Mouse (Mus musculus): ENCODE results near the gene Dnajb13.

Gene Dnajb13

GRCm38 (mm10) chr7:100514573-100514972 lies at the start of gene Dnajb13:
Gene Dnajb13 (minus strand): TSS chr7:100514960.
- no peak for DNase-seq (ENCODE audit: low spot score)

DNA sequence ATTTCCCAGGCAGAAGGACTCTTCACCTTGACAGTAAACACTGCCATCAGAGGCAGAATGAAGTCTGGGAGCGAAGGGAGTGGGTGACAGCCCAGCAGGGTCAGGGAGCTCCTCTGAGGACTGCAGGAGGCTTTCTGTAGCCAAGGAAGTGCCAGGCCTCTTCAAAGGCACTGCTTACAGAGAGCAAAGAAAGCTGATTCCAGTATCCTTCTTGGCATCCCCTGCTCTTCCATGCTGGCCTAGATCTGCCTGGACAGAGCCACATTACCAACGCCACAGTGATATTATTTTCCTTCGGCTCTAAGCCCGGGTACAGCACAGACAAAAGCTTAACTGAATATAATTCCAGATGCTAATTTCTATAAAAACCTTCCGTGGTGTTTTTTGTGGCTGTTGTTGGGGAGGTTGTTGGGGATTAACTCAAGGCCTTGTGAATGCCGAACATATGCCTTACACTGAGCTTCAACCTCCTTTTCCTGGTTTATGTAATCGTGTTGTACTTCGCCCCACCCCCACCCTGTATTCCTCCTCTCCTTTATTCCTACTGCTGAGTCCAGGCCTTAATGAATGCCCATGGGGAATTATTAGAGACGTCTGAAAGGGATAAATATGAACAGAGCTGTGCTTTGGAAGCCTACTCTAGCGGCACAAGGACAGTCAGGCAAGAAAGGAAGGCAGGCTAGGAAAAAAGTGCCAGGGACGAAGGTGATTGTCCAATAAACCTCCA lies 47.3 kb upstream of the Dnajb13 start:
- no peak for DNase-seq (ENCODE audit: low spot score)

DNA sequence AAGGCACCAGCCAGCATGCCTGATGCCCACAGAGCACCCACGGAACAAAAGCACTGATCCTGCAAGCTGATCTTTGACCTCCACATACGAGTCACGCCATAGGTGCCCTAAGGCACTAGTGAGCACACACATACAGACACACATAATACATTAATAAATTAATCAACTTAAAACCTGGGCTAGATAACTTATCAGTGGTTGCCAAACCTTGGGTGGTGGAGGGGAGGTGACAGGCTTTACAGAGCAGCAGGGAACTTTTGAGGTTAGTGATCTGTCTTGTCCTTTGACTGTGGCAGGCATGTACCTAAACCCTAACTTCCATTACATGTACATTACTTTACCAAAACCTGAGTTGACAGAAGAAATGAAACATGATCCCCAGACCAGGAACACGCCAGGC lies 44.6 kb upstream of the Dnajb13 start:
- no peak for DNase-seq (ENCODE audit: low spot score)

DNA sequence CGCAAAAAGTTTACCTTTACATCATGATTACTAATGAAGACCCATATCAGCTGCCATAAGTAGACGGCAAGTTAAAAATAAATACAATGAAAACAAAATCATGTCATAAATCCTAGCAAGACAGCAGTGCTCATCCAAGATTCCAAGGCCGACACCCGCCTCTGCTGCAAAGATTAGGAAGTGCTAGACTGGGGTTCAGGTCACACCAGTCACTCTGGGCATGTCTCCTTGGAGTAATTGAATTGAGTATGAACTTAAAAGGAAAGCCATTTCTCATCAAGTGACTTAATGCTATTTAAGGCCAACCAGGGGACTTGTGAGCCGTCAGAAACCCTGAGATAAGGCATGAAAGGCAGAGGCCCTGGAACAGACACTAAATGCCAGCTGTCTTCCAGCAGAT lies 42.5 kb upstream of the Dnajb13 start:
- DNase-seq (ENCODE audit: low spot score) = no peak

- DNase-seq (ENCODE audit: low spot score) = no peak
Observed at GRCm38 (mm10) chr7:100555431-100555951, 40.7 kb upstream of the Dnajb13 start.

- DNase-seq (ENCODE audit: low spot score) = no peak
Observed at GRCm38 (mm10) chr7:100554939-100555338, 40.2 kb upstream of the Dnajb13 start.

DNA sequence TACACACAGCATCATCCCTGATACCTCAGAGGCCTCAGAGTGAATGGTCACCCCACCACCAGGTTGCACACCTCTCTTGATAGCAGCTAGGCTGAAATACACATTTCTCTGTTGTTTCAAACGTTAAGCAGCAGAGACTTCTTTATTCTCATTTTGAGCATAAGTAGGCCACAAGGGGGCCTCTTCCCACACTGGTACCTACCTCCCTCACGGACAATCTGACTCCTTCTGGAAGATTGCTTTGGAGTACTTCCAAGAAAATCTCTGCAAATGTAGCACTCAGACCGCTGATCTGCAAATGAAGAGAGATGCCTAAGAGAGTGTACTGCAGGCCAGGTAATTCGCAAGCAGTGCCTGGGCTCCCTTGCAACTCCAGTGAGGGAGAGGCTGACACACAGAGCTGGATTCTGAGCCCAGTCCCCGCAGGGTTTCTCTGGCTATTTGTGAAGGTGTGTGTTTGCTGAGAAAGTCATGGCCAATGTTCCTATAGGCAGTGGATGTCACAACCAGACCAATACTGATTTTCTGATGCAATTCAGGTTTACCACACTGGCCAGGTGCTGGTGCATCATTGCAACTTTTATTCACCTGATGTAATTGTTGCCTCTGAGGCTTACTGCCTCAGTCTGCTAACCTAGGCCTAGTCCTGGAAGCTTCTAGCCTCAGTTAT lies 35.7 kb upstream of the Dnajb13 start:
- no peak for DNase-seq (ENCODE audit: low spot score)

GRCm38 (mm10) chr7:100549796-100550195 lies 35.0 kb upstream of the Dnajb13 start:
- DNase-seq (ENCODE audit: low spot score) = no peak

DNA sequence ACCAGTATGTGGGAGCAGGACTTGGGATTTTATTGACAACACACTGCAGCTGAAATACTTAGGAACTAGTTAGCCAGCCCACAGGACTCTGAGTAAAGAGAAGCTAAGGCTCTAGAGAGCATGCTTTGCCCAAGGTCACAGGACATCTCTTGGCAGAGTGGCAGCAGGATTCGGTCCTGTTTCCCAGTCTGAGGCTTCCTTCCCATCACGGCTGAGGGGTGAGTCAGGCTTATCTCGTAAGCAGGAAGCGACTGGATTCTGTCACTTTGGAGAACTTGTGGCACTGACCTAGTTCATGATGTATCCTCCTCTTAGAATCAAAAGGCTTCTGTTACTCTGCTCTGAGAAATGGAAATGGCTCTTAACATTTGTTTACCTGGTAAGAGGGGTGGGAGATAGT lies 32.9 kb upstream of the Dnajb13 start:
- DNase-seq (ENCODE audit: low spot score) = no peak

- no peak for DNase-seq (ENCODE audit: low spot score)
Observed at GRCm38 (mm10) chr7:100544437-100544836, 29.7 kb upstream of the Dnajb13 start.

- DNase-seq (ENCODE audit: low spot score) = no peak
Observed at GRCm38 (mm10) chr7:100539516-100539915, 24.8 kb upstream of the Dnajb13 start.

GRCm38 (mm10) chr7:100537519-100537902 lies 22.8 kb upstream of the Dnajb13 start:
- DNase-seq (ENCODE audit: low spot score) = no peak

DNA sequence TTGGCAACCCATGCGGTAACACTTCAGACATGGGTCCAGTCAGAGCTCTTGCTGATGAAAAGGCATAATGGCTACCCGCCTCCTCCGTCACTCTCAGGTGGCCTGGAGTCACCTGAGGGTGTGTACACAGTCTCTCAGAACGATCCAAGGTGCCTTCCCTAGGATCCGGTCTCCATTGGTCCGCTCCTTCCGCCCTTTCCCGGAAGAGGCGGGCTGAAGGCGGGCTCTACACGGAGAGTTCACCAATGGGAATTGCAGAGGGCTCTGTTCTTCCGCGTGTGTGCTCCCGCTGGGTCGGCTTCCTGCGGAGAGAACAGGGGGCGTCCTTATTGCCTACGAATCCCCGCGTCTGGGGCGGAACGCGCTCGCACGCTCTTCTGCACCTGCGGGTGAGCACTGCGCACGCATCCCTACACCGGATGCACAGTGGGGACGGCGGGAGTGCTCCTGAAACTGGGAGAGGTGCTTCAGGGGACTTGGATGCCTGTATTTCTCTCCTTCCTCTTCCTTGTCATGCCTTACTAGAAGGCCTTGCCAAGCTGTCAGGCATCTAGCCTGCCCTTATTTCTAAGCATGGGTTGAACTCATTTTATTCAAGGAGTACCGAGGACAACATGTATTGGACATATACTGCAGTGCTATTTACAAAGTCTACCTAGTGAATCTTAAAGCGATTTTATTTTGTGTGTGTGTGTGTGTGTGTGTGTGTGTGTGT lies 22.2 kb upstream of the Dnajb13 start, which contains the start of gene Coa4:
Coa4 (plus strand) TSS at position 268 of the 715 bp plus-strand sequence.
- peak; percentile 73 for DNase-seq (ENCODE audit: low spot score)

GRCm38 (mm10) chr7:100535831-100536230 lies 21.1 kb upstream of the Dnajb13 start:
- no peak for DNase-seq (ENCODE audit: low spot score)

DNA sequence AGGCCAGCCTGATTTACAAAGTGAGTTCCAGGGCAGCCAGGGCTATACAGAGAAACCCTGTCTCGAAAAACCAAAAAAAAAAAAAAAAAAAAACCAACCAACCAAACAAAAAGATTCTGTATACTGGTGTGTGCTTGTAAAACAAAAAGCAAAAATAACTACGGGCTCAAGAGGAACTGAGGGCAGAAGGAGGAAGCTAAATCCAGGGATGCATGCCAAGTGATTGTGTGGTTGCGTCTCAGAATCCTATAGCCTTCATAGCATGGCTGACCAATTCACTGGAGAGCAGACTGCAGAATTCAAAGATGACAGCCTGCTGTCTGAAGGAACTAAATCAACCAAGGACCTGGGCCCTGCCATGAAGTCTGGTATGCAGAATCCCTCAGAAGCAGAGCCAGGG lies 19.5 kb upstream of the Dnajb13 start:
- no peak for DNase-seq (ENCODE audit: low spot score)

- DNase-seq (ENCODE audit: low spot score) = no peak
Observed at GRCm38 (mm10) chr7:100533503-100533902, 18.7 kb upstream of the Dnajb13 start.

DNA sequence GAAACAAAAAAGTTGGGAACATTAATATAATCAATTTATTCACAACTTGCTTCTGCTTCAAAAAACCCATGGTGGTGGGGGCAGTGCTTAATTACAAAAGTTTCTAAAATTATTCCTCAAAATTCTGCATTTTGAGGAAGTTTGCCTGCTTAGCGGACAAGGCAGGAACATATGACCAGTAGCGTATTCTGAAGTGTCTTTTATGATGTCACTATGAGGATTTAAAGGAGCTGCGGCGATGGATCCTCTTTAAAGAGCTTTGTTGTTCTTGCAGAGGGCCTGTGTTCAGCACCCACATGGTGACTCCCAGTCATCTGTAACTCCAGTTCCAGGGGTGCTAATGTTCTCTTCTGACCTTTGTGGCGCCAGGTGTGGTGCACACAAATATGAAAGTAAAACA lies 16.0 kb upstream of the Dnajb13 start:
- DNase-seq (ENCODE audit: low spot score) = no peak

DNA sequence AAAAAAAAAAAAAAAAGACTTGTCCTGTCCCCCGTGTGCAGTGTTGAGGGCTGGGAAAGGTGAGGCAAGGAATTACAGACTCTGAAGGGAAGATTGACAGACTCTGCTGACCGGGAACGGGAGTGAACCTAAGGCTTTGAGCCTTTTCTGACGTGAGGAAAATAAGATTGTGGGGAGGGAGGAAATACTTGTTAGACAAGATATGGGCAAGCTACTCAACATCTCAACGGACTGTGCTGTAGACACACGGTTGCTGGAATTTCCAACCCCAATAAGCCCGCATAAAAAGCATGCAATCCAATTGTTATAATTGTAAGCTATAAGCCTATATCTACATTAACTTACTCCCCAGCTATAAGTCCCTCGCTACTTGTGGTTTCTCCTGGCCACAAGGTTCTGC lies 9.9 kb upstream of the Dnajb13 start:
- DNase-seq (ENCODE audit: low spot score) = no peak

GRCm38 (mm10) chr7:100522222-100522621 lies 7.5 kb upstream of the Dnajb13 start:
- DNase-seq (ENCODE audit: low spot score) = no peak

- DNase-seq (ENCODE audit: low spot score) = peak; percentile 91
Observed at GRCm38 (mm10) chr7:100520663-100521285, 6.0 kb upstream of the Dnajb13 start.

GRCm38 (mm10) chr7:100520204-100520603 lies 5.4 kb upstream of the Dnajb13 start:
- no peak for DNase-seq (ENCODE audit: low spot score)

GRCm38 (mm10) chr7:100511602-100512001 lies 3.2 kb downstream of the Dnajb13 start:
- no peak for DNase-seq (ENCODE audit: low spot score)
